Mouse (Mus musculus) mouse trophoblast stem cell (cell line): ENCODE data around the gene Prkab1.

Source experiments
- in situ Hi-C, 2 experiments: fragments of 300-500 bp; cut with MseI, MboI; formaldehyde crosslinking; loops; 2 replicates in 1 of 2; 3 replicates in 1 of 2; pipeline ENCODE4 v1.15.1; 2025

Prkab1 gene

DNA sequence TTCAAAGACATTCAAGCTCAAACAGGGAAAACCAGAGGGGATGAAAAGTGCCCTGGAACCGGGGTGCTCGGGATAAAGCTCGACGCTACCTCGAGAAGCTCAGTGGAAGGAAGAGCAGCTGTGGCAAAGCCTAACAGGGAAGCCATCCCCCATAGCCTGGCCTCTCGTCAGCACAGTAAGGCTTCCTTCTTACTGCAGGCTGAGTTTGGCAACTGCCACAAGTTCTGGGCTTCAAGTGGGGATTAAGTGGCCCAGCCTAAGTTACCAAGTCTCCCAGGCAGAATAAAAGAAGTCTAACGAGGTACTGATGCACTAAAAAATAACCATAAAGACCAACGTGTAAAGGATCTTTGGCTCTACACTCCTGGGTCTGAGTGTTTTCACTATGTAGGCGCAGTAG, 6.1 kb downstream of the Prkab1 start:
- in situ Hi-C loops: no loop called here

- in situ Hi-C loops: no loop called here
Measured at GRCm38 (mm10) chr5:116017391-116017790, 6.9 kb downstream of the Prkab1 start.

GRCm38 (mm10) chr5:116016542-116016941, 7.8 kb downstream of the Prkab1 start:
- in situ Hi-C loops: no loop called here

GRCm38 (mm10) chr5:116014237-116014636, 10.1 kb downstream of the Prkab1 start:
- in situ Hi-C loops: no loop called here

GRCm38 (mm10) chr5:116013821-116014220, 10.5 kb downstream of the Prkab1 start:
- in situ Hi-C loops: no loop called here

DNA sequence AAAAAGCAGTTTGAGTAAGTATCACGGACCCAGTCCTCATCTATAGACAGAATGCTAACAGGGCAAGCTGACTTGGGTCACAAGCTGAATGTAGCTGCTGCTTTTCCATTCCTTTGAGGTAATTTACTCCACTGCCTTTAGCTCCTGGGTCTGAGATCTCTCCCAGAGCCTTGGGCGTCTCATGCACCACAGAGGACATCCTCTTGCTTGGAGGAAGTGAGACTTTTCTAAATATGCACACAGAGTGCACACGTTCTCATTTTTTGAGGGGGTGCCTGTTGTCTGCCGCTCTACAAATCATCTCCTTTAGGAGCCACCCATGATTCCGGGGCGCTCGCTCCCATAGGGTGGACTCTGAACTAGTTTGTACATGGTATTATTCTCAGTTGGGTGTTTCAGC, 11.8 kb downstream of the Prkab1 start:
- in situ Hi-C loops: no loop called here

- in situ Hi-C loops: no loop called here
Measured at GRCm38 (mm10) chr5:116011700-116012099, 12.6 kb downstream of the Prkab1 start.

- in situ Hi-C loops: no loop called here
Measured at GRCm38 (mm10) chr5:116009884-116010627, 14.3 kb downstream of the Prkab1 start.

DNA sequence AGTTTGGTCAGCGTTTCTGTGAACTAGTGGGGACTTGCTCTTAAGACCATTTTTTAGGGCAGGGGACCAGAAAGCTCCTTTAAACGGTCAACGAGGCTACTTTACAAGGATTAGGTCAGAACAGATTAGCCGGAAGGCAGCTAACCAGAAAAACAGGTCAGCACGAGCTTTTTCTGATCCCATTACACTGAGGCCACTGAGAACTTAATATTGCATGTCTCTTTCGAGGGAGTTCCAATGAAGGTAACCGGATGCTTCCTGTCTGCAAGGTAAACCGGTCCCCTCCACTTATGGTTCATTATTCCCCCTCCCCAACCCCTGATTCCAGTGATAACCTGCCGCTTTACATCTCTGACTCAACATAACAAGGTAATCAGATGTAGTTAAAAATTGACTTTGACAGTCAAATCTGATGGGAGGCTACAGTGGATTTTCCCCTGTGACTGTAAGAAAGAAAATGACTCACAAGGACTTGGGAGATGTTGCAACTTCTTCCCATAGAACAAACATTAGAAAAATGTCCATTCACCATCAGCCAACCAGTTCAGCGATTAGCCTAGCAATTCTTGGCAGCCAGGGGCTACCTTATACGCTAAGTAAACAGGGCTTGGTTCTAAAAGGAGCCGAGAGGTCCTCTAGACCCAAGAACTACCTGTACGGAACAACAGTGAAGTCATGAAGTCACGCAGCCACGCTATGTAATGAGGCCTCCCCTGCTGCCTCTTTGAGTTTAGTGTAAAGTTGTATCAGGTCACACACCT, 15.0 kb downstream of the Prkab1 start:
- in situ Hi-C loops: no loop called here

DNA sequence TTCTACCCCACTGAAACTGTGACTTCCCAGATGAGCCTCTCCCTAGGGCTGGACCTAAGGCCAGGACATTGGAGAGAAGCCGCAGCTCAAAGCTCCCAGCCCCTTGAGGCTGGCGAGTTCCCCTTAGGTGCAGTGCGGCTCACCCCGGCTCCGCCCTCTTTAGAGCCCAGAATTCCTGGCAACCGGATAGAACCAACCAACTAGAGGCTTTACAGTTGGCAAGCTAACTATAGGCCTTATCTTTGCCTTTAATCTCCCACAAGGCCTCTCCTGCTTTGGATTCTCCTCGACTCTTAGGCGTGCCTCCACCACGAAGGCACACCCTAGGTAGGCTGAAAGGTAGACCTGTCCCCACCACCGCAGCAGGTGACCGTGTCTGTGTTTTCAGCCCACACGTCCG, 16.6 kb downstream of the Prkab1 start:
- in situ Hi-C loops: no loop called here

- in situ Hi-C loops: no loop called here
Measured at GRCm38 (mm10) chr5:116006324-116007099, 17.8 kb downstream of the Prkab1 start.

DNA sequence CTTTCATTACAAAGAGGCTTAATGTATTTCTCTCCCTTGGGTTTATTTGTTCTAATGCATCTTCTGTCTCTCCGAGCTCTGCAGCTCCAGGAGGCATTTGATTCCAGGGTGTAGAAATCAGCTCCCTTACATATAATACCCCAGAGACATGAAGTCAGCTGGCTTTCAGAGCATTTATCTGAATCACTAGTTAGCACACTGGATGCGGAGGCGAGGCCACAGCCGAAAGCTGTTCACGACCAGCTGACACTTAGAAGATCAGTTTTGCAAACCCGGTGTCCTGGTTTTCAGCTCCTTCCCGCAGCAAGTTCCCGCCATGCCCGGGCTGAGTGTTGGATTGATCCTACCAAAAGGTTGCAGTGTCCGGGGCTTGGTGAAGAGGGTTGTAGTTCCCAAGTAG, 20.0 kb downstream of the Prkab1 start:
- in situ Hi-C loops: no loop called here

DNA sequence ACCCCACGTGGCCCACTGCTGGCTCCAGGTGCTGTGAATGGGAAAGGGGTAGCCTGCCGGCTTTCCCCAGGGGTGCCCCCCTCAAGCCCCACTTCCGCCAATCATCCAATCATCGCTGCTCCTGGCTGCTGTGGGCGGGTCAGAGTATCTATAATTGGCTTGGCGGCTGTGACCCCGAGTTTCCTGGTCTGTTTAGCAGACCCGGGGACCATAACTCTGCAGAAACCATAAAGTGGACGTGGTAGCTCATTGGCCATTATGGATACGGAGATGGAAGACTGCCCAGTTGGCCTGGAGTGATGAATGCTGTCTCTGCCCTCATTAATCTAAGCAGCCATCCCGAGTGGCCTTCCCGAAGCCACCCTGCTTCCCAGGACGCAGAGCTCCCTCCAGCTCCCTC, 20.5 kb downstream of the Prkab1 start:
- in situ Hi-C loops: no loop called here

DNA sequence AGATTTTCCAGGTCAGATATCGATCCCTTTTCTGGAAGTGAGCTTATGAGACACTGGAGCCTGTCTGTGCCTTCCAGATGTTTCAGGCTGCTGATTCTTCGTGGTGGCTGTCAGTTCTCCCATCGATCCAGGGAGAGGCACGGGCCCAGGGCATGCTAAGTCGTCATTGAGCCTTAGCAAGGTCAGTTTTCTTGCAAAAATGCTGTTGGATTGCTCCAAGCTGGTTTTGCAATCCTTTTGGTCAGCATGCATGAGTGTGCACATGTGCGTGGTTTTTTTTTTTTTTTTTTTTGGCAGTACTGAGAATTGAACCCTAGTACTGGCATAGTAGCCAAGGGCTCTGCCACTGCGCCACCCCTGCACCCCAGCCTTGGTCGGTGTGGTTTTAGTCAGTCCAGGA, 21.2 kb downstream of the Prkab1 start:
- in situ Hi-C loops: no loop called here

DNA sequence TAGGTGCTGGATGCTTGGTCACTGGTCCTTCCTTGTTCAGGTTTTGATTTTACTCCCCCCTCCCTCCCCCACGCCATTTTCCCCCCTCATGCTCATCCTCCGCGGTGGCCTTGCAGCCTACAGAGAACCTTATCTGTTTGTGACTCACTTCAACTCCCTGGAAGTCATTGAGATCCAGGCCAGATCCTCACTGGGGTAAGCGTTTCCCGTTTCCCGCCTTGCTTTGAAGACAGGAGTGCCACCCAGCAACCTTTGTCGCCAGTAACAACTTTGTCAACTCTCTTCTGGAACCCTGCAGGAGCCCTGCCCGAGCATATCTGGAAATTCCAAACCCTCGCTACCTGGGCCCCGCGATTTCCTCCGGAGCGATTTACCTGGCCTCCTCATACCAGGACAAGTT, 26.9 kb downstream of the Prkab1 start:
- in situ Hi-C loops: no loop called here

GRCm38 (mm10) chr5:115994101-115994500, 30.2 kb downstream of the Prkab1 start:
- in situ Hi-C loops: no loop called here

GRCm38 (mm10) chr5:115991717-115992116, 32.6 kb downstream of the Prkab1 start:
- in situ Hi-C loops: no loop called here

DNA sequence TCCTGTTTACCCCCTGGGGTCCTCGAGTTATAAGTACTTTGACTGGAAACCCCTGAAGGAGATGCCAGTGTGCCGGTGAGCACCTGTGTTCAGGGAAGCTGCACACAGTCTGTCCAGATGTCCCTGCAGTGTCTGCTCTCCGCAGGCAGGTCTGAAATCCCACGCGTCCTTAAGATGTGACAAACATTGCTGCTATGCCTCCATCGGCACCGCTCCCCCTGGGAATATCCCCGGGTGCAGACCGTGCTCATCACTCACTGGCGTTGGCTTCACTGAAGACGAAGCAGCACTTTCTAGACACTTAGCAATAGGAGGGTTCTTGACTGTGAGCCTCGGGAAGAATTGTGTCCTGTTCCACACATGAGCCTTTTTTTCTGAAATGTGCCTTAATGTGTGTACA, 37.0 kb downstream of the Prkab1 start:
- in situ Hi-C loops: no loop called here

DNA sequence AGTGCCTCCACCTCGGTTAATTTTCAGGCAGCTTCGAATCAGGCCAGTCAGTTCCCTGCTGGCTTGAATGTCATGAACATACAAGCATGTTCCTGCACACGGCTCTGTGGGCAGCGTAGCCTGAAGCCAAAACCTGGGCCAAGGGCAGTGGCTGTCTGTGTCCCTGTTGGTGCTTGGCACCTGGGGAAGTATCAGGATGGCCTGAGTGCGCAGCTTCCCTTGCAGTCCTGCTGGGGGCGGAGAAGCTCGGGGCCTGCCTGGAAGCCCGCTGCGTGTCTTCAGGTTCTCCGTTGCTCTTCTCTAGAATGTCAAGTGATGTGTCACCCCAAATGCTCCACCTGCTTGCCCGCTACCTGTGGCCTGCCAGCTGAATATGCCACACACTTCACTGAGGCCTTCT, 39.2 kb downstream of the Prkab1 start:
- in situ Hi-C loops: no loop called here

DNA sequence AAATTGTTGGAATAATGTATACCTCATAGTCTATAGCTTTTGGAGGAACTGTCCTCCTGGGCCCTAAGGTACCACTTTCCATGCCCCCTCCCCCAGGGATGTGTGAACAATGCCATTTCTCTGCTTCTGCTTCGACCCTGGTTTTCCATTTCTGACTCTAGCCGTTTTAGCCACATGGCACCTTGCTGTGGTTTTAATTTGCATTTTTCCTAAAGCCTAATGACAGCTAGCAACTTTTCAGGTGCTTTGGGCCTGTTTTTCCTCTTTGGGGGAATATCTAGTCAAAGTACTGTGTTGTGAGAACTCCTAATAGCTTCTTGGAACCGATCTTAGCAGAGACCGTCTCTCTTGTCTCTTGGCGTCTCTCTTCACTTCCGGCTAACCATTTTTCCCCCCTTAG, 39.9 kb downstream of the Prkab1 start:
- in situ Hi-C loops: no loop called here

- in situ Hi-C loops: no loop called here
Measured at GRCm38 (mm10) chr5:115982671-115983373, 41.5 kb downstream of the Prkab1 start.

- in situ Hi-C loops: no loop called here
Measured at GRCm38 (mm10) chr5:115980537-115980936, 43.8 kb downstream of the Prkab1 start.
